Mouse (Mus musculus) c-Kit-negative CD71-positive TER-119-positive erythroid progenitor cells, embryonic 14.5 days (primary cell): ENCODE data around the gene Iqcj.
"Not testable (repeated sequence)": the region's sequence is repeated elsewhere in the genome, so short reads cannot be mapped to it uniquely, and the experiment has no call there.

Experiments
- DNase-seq: peaks from one replicate; pipeline ENCODE4 v3.0.0-alpha.2; 2013; ENCODE audit warnings: low read depth, low spot score

Gene Iqcj

DNA sequence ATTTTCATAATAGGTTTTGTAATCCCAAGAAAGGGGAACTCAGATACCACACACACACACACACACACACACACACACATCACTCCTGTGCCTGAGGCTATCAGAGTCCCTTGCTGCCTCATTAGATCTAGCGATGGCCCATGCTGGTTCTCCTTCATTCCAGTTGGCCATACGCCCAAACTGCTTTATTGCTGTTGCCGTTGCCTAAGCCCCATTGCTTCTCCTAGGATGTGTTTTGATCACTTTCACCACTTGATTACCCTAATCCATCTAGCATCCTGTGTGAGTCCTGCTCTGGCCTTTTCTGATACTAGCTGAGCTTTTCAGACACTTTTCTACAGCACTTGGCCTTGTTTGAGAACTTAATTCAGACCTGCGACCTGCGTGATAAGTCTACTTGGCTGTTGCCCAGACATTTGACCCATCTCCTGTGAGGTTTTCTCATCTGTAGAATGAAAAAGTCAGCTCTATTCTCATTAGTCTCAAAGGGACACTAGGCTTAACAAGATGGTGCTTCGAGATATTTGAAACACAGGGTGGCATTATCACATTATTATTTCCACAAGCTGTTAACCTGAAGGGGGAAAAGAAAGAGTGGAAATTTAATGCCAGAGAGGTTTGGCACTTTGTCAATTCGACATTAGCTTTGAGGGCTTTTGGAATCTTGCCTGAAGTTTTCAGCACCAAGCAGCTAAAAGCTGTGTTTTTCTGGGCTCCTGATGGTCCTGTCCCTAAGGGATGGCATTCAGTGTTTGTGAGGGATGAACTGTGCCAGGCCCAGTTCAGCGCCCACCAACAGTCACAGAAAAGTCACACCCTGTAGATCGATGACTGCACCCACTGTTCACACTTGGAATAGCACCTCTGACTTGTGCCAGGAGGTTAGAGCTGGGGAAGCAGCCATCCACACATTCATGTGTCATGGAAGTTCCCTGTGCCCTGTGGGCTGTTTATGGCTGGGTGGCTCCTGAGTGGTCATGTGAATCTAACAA is 179.7 kb downstream of the Iqcj start:
- no peak for DNase-seq

DNA sequence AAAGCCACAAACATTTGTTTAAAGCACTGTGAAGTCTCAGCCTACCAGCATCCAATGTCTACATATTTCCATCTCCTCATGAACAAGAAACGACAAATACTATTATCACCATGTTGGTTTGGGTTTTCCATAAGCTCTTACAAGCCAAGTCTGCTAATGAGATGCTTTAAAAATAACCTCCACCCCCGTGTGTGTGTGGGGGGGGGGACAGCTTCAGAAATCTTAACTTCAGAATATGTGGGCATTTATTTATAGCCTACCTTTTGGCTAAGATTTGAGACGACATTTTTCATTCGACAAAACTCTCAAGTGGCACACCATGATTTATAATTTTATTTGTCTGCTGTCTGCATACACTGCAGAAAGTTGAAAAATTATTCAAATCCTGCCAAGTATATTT is 185.4 kb downstream of the Iqcj start:
- DNase-seq, result no peak

DNA sequence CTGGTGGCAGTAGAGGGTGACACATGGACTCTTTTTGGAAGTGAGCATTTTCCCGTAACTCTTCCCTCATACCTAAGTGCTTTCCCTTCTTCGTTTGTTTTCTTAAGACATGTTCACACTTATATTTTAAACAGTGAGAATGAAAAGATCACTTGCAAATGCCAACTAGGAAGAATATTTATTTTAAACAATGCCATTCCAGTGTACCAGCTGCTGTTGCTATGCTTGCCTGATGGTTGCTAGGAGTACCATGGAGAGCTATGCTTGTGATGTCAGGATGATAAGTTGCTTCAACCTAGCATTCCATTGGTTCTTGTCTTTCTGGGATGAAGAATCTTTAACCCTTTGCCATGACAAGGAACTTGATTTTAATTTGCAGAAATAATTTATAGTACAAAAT is 193.0 kb downstream of the Iqcj start:
- DNase-seq, result no peak

DNA sequence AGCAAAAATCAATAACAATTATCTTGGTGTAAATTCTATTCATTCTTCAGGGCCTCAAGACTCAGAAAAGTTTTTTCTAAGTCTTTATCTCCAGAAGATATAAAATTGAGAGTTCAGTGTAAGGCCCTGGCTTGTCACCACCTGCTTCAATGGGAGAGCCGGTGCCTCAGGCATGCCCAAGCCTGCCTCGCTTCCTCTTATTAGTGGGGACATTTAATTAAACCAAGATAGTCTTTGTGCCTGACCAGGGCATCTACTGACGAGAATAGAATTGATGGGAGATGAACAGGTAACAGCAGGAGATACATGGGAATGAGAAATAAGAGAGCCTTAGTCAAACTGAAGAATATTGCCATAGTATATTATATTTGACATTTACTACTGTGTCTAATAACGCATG is 200.1 kb downstream of the Iqcj start:
- no peak for DNase-seq

DNA sequence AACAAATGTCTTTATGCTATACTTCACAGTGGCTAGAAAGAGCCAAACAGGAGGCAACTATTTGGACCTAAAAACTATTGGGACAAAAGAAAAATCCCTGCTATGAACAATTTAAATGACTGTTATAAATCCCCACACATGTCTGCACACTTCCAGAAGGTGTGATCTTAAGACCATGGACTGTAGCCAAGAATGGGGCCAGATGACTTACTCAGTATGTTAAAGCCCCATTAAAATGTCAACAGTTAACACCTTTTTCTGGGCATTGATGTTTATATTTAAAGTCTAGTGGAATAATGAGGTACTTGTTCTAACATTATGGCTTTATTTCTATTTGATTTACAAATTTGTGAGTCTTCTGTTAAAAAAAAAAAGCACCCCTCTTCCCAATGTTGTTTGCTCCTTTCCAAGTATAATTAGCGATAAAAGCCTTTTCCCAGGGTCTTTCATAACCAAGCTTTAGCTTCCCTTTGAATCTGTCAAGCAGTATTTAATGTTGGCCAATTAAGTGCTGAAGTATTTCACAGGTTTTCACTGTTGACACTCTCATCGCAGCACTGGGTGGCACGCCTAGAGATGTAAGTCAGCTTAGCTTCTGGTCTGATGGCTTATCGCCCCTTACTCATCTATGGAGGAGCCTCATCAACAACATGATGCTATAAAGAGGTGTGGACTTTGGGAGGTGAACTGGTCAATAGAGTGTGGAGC is 204.9 kb downstream of the Iqcj start:
- DNase-seq, result no peak

DNA sequence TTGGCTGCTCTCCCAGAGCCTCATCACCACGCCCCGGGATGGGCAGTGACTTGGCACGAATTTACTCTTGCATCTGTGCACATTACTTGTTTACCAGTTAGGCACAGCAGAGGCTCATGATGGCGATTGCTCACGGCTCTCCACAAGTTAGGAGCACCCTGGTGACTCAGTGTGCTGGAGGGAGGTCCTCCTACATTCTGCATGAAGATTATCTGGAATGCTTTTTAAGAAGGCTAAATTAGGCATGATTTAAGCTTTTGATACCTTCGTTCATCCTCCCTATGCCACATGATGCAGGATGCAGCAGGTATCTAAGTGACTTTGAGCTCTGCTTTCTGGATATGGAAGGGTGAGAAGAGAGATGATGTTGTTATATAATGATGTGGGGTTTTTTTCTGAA is 207.5 kb downstream of the Iqcj start:
- not testable (repeated sequence) for DNase-seq

DNA sequence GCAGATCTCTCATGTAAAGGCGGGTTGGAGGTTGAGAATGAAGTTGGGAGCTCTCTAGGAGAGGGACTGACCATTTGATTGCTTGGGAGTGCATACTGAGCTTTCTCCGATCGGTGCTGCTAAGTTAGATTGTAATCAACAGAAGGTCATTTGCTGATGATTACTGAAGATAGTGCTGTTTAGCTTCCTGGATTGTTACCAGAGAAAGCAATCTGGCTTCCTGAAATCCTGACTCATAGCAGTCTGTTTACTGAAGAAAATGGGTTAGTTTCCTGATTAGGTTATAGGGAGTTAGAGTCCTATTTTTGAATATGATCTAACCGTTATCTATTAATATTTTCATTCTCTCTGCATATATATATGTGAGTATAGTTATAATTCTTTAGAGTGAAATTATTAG is 209.3 kb downstream of the Iqcj start:
- DNase-seq, result no peak

DNA sequence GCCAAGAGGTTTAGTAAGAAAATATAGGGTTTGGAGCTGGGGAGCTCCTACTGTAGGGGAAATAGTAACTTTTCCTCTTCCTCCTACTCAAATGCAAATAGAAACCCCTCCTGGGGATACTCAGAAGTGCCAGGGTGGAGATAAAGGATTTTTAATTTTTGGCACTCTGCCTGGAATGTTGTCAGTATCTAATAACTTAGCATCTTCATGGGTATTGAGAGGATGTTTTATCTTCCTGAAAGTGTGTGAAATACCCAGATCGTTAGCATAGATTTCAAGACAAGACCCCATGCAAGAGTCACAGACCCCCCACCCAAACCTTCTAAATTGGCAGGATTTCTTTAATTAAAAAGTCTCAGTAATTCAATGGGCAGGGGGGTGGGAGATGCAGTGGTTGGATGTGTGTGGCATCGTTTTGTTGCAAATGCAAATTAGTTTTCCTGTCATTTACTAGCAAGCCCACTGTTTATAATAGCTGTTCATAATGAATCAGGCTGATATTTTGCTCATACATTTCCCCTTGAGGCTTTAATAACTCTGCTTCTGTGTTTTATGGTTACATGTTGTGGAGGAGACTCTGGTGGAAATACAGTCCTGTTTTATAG is 213.2 kb downstream of the Iqcj start:
- no peak for DNase-seq
